Mouse (Mus musculus) testis, postnatal 10 days (tissue): ENCODE measurements around the gene Hand1.
"Not testable (repeated sequence)": the region's sequence is repeated elsewhere in the genome, so short reads cannot be mapped to it uniquely, and the experiment has no call there.

ENCODE experiments used
- DNase-seq: peaks from one replicate; pipeline ENCODE4 v3.0.0; 2021; ENCODE audit warnings: low spot score

Hand1 gene

DNA sequence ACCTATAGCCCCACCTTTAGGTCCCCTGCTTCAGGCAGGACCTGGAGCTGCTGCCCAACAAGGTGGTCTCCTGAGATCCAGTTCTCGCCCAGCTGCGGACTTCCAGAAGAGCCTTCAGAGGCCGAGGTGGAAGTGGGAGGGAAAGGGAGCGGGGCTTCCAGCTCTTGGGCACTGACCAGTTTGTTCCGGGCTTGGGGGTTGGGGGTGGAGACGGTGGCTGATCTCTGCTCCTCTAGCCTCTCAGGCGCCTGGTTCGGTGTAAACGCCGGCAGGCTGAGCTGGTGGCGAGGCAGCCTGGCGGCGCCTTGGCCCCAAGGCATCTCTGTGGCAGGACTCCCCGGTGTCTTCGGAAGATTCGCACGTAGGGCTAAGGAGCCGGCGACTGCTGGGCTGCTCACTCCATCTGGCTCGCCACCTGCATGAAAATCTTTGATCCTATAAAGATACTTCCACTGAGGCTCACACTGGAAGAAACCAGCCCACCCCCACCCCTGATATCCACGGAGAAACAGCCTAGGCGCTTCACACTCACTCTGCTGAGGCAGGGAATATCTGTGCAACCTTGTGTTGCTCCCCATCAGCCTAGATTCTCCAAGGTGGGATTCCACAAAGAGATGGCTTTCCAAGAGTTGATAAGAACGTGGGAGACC lies at the start of gene Hand1:
TSS of gene Hand1 (minus strand) at position 267 of the 650 bp plus-strand sequence.
- no peak for DNase-seq

DNA sequence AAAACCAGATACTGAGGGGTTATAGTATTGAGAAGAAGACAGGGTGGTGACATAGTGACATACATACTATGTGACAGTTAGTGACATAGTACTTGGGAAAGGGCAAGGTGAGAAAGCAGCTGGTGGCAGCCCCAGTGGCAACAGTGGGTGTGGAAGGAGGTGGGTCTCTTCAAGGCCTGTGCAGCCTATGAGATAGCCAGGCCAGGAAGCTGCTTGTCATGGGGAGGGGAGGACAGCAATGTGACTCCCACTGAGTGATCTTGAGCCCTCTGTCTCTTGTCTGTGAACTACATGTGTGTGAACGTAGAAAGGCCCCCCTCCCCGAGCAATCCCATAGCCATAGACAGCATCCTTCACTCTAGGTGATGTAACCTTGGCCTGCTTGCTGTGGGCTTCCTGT lies 43.5 kb upstream of the Hand1 start:
- no peak for DNase-seq

DNA sequence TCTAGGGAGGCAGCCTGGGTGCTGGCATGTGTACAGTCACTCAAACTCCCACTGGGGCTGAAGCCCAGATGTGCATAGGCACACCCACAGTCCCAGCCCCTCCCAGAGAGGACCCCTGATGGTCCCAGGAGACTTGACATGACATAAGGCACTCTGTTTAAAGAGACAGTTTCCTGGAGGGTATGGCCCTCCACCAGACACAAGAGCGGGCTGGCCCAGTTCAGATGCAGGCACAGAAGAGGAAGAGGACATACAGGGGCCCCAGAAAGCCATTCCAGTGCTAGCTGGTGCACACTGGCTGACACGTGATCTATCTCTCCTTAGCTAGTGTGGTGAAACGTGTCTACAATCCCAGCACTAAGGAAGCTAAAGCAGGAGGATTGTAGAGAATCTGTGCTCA lies 40.4 kb upstream of the Hand1 start:
- DNase-seq, result no peak

DNA sequence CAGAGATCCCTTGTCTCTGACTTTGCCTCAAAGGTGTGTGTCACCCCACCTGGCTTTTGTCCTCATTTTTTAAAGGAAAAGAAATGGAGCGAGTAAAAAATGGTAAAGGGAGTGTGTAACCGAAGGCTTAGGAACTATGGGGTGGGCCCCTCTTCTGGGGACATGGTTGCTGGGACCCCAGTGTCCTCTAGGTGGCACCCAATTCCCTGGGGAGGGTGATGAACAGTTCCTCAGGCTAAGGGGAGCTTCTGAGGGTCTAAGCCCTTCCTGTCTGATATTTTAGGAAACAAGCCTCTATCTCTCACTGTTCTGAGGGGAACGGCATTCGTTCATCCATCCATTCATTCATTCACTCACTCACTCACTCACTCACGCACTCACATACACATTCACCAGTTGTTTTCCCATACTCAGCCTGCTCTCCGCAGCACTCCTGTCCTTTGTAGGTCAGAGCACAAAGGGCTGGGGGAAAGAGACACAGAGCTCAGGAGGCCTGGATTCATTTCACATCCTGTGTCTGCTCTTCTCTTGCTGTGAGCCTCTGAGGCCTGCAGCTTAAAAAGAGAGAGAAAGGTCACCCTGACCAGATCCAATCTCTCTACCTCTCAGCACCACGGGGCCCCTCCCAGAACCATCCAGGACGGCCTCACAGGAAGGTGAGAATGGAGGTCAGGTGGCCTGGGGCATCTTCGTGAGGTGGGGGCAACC lies 36.3 kb upstream of the Hand1 start:
- no peak for DNase-seq

DNA sequence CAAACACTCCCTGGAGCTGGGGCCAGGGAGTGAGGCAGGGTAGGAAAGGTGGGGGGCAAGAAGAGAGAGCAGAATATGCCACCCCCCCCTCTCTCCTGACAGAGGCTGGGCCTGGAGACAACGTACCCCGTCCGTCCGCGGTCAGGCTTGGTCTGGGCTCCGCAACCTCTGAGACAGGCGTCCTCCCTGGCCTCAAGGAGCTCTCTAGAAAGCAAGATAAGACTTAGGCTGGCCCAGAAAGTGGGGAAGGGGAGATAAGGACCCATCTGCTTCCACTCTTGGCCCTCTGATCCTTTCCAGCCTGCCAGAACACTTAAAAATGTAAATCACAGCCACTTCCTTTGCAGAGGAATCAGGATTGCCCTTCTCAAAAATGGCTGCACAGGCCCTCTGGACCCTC lies 33.8 kb upstream of the Hand1 start:
- DNase-seq, result no peak

DNA sequence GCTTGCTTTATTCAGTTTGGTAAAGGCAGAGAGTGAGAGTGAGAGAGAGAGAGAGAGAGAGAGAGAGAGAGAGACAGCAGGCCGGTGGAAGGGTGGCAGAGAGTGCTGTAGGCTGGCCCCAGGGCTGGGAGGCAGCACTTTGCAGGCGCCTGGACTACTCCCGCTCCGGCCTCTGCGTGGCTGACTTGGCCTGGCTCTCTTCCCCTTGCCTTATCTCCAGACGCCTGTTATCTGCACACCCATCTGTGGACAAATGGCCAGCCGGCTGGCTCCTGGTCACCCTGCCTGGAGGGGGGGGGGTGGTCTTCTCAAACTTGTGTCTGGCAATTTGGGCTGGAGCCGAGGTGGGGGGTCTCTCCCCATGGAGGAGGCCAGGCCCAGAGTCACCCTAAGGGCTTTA lies 32.0 kb upstream of the Hand1 start:
- no peak for DNase-seq

DNA sequence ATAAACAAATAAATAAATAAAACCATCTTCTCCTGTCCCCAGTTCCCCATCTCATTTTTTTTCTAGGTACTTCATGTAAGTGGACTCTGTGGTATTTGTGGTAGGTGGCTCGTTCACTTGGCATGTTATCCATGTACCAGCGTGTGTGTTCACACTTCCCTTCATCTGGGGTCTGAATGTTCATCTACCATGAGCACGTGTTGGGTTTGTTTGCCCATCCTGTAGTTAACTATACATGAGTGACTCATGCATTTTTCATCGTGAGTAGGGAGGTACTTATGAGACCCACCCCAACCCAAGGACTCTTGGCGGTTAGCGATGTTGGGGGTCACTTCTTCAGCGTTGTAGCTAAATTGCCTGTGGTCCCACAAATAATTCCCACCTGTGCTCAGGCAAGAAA lies 29.5 kb upstream of the Hand1 start:
- no peak for DNase-seq

DNA sequence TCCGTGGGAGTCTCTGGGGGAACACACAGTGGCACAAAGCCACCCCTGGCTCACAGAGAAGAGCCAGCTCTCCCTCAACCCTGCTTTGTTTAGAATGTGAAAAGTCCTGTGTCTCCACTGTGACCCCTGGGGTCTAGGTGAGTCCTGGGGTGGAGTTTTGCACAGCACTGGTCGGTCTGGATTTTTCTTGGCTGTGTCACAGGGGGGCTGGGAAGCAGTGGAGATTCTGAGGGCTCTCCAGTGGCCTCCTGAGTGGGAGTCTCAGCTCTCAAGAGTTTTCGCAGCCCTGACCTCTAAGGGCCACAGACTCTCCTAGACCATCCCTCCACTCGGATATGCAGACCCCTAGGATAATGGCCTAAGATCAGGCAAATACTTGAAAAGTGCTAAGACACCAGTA lies 25.1 kb upstream of the Hand1 start:
- DNase-seq, result no peak

DNA sequence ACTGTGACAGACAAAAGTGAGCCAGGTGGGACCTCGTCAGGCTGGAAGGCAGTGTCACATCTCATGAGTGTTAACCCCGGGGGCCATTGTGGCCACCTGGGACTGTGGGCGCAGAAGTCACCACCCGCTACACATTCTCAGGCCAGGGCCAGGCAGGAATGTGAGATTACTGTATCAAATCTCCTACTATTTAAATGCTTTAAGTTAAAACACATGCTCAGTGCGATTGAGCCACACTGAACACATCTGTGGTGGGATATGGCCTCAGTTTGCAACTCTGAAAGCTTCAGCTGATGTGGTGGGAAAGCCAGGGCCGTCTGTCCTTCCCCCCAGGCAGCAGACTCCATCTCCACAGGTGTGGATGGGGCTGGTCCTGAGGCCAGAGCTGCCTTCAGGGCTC lies 21.0 kb upstream of the Hand1 start:
- no peak for DNase-seq

DNA sequence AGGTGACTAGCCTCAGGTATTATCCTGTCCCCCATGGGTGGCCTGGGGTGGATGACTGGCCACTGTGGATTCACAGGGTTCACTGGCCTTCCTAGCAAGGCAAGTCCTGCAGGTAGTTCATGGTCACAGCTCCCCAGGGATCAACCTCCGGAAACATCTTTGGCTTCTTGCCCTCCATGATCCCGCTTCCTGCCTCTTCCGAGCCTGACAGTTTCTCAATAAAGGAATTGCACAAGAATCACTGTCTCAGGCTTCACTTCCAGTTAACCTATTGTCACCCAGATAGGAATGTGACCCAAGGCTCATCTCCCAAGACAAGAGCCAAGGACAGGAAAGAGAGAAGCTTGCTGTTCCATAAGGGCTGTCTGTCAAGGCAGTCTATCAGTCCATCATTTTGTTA lies 18.3 kb upstream of the Hand1 start:
- DNase-seq, result no peak

DNA sequence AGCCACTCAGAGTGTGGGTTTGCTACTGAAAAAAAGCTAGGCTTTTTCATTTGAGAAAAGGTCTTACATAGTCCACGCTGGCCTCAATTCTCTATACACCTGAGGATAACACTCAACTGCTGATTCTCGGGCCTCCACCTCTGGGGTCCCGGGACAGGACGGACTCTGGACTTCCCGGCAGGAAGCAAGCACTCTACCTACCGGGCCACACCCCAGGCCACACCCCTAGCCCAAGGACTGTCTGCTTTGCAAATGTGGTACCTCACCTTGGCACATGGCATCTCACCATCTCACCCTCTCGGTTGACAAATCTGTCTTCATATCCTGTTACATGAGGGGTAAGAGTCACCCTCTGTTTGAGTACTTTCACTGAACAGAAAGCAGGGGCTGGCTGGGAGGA lies 17.7 kb upstream of the Hand1 start:
- DNase-seq, result no peak

DNA sequence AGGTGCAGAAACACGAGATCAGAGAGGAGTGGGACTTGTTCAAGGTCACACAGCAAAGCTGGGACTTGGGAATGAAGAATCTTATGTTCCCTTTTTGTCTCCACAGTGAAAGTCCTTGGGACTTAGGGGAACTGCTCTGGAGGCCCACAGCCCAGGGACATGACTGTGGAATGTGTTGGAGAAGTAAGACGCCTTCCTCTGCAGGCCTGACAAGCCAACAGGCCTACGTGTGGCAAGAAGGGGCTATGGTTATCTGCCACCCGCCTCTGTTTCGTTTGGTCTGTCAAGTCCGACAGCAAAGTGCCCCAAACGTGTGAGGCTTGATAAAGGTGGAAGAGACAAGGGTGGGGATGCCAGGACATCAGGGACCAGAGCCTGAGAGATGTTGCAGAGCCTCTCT lies 14.8 kb upstream of the Hand1 start:
- DNase-seq, result no peak

DNA sequence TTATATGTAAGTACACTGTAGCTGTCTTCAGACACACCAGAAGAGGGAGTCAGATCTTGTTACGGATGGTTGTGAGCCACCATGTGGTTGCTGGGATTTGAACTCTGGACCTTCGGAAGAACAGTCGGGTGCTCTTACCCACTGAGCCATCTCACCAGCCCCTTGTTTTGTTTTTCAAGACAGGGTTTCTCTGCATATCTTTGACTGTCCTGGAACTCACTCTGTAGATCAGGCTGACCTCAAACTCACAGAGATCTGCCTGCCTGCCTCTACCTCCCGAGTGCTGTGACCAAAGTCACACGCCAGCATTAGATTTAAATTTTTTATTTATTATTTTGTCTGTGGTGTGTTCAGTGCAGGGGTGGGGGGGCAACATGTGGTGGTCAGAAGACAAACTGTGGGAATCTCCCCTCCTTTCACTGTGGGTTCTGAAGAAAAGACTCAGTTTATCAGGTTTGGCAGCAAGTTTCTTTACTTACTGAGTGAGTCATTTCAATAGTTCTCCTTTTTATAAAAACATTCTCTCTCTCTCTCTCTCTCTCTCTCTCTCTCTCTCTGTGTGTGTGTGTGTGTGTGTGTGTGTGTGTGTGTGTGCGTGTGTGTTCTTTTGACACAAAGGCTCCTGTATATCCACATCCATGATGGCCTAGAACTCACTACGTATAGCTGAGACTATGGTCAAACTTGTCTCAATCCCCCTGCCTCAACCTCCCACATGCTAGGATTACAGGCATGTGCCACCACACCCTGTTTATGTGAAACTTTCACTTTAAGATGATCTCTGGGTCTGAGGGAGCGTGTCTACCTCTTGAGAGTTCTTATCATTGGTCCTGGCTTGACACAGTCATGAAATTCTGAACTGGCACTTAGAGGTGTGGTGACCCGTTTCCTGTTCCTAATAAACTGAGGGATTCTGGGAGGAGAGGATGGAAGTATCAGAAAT lies 14.1 kb upstream of the Hand1 start:
- not testable (repeated sequence) for DNase-seq

DNA sequence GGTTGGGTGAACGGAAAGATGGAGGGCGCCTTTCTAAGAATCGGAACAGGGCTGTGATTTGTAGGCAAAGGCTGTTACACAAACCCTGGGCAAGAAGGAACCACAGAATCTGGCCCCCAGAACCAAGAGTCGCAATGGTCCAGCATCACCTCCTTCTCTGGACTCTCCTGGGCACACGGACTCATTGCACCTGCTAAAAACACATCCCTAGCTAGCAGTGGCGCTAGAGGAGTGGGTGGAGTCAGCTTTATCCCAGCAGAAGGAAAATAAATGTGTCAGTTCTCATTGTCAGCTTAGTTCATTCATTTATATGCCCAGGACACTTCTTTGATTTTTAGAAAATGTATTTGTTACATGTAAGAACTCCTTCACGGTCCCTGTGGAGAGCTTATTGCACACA lies 8.8 kb upstream of the Hand1 start:
- no peak for DNase-seq

DNA sequence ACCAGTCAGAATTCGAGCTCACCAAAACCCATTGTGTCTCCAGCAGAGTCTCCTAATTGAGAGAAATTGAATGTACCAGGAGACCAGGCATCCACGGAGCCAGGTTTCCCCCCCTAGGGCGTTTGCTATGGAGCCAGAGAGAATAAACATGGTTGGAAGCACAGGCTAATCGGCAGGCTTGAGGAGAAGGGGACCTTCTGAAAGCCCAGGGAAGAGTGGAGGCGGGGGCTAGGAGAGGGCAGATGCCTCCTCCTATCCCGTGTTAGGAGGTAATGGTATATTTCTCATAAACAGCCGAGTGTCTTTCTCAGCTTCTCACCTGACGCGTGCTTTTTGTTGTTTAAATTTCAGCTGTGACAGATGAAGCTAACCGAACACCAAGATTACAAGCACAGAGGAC lies 8.4 kb upstream of the Hand1 start:
- DNase-seq, result no peak

DNA sequence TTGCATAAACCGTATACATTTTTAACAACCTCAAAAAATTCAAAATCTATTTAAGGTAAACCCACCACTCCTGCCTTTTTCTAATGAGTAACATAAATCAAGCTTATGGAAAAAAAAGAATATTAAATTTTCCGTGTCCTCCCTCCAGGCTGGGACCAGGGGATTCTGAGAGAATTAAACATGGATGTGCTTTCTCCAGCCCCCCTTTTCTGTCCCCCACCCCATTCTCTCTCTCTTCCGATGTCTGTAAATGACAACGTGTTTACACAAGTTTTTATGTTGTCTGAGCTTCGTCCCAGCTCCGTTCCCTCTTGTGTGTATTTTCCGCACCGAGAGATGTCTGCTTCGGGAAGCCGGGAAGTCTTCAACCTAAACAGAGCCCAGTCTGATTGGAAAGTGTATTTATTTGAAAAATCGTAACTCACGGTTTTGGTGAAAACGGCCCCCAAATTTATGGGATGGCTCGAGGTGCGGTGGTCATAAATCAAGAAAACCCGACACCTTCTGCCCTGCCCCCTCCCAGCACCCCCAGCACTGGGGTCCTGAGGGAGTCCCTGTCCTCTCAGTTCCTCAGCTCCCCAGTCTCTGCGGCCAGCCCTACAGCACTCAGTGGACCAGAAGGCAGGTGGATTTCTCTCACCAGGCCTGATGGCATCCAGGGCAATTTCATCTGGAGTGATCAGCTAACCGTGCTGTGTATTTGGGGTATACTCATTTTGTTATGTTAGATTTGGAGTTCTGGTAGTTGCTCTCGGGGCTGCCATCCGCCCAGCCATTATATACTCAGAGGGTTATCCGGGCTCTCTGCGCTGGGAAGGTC lies 5.5 kb upstream of the Hand1 start:
- DNase-seq, result no peak

DNA sequence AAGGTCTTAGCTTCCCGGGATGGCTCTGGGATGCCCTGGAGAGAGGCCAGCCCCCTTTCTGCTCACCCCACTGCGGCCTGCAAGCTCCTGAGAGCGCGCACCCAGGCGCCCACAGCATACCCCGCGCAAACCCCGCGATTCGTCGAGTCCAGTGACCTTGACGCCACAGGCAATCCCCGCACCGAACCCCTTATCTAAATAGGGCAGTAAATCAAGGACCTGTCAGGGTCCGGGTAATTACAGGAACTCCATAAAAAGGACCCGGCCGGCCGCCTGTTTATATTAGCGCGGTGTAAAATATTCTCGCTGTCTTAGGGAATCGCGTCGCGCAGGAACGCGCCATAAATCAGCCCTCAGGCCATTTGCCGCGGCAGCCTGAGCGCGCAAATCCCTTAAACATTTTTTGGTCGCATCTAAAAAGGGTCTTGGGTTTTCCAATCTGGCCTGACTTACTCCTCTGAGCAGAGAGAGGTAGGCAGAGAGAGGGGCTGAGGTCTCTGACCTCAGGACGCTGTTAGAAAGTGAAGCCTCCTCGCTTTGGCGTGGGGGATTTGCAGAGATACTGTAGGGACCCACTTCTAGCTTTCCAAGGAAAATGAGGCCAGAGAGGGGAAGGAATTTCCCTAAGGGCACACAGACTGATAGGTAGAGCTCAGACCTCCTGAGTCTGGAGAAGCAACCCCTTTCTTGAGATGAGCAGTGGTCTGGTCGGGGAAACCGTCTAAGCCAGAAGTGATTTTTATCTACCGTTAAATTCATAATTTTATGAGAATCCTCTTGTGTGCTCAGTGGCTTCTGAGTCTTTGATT lies 4.5 kb upstream of the Hand1 start:
- no peak for DNase-seq

DNA sequence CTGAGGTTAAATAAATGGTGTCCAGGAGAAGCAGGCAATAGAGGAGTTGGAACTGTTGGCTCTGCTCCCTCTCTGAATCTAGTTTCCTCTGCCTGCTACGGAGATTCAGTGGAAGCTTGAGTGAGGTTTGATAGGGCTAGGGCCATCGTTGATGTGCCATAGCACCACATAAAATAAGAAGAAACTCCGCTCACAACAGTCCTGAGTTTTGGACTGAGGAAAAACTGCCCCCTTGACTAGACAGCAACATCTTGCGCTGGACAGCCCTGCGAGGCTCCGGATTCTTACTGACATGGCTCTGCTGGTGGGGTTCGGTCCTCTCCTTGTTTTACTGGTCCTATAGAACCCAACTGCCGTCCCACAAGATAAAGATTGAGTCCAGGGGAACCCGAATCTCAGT lies 3.8 kb upstream of the Hand1 start:
- no peak for DNase-seq

DNA sequence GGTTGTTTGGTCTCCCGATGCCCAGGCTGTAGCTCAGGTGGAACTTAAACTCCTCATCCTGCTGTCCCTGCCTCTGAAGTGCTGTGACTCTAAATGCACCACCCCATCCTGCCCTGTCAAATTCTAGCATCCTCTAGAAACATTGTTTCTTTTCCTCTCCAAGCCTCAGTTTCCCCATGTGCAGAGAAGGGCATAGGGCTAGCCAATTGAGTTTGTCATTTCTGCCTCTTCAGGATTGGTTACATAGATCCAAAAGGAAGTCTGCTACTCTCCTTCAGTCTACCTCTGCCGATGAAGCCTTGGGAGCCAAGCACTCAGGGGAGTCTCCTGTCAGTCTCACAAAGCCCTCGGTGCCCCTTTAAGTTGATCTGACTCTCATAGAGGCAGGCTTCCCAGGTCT lies 3.3 kb upstream of the Hand1 start:
- no peak for DNase-seq

DNA sequence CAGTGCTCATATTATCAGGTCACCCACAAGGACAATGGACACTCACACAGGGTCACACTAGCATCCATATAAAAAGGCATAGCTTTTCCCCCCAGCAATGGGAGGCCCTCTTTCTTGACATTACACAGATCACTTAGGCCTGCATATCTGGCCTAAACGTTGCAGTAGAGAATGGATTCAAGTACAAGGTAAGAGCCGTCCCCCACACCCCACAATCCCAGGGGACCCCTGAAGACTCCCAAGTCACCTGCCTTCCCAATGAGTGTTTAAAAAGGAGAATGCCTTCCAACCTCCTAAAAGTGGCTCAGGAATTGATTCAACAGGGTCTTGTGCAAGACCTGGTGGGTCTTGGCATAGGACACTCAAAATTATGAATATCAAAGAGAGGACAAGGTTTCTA lies 2.7 kb upstream of the Hand1 start:
- no peak for DNase-seq

DNA sequence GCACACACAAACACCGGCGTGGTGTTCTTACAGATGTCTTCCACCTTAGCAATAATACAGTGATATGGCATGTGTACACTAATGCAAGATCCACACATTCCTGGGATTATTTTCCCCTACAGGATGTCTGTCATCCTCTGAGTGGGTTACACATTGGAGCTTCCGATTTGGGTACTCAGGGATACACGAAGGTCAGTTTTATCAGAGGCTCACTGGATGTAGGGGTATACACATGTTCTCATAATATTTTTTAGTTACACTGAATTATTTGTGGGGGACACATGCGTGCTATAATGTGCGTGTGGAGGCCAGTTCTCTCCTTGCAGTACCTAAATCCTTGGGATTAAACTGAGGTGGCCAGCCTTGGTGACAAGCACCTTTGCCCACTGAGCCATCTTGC lies 1.4 kb upstream of the Hand1 start:
- no peak for DNase-seq
